Mouse (Mus musculus) G1E (cell line): Measurements from ENCODE around the gene Lrrc36. TPM values are rescaled to one million over a fixed set of nuclear protein-coding genes. Genes with fewer than 3 reads are reported as not detected.

ENCODE experiments used
- ATAC-seq: 2 replicates; pipeline ENCODE4 v1.8.0; 2016; ENCODE audit warnings: mild to moderate bottlenecking; ENCODE audit not compliant: insufficient number of reproducible peaks, poor library complexity, low FRiP score, severe bottlenecking; ENCODE audit errors: extremely low read depth
- DNase-seq: peaks from one replicate; pipeline ENCODE4 v3.0.0; 2012; ENCODE audit warnings: low spot score
- H3K27me3 ChIP-seq: 2 replicates; pipeline ENCODE4 v1.6.1; 2012; ENCODE audit warnings: mild to moderate bottlenecking, low read length, inconsistent platforms; ENCODE audit not compliant: insufficient read depth
- H3K36me3 ChIP-seq: replicated peaks from 2 replicates; pipeline ENCODE3; 2012; ENCODE audit warnings: mild to moderate bottlenecking, inconsistent platforms
- H3K4me1 ChIP-seq: 2 replicates; pipeline ENCODE4 v1.6.1; 2012; ENCODE audit warnings: low read depth, low read length, inconsistent platforms, mixed read lengths; ENCODE audit not compliant: insufficient read depth
- H3K4me3 ChIP-seq: 2 replicates; pipeline ENCODE4 v1.5.1; 2012; ENCODE audit warnings: low read depth, mild to moderate bottlenecking, inconsistent platforms, low read length, moderate library complexity, mixed read lengths
- H3K9me3 ChIP-seq: replicated peaks from 2 replicates; pipeline ENCODE4 v1.6.1; 2012; ENCODE audit warnings: inconsistent platforms
- CTCF ChIP-seq: IDR thresholded peaks from 2 replicates; pipeline ENCODE4 v1.5.1; 2012; ENCODE audit warnings: low read depth, low read length, inconsistent platforms, mixed read lengths
- GATA1 ChIP-seq: IDR thresholded peaks from 2 replicates; pipeline ENCODE4 v1.6.1; 2012; ENCODE audit warnings: borderline replicate concordance, low read length, inconsistent platforms, mixed read lengths
- GATA2 ChIP-seq: IDR thresholded peaks from 2 replicates; pipeline ENCODE4 v1.6.1; 2012; ENCODE audit warnings: low read depth, low read length, inconsistent platforms, borderline replicate concordance
- POLR2AphosphoS5 ChIP-seq: IDR thresholded peaks from 2 replicates; pipeline ENCODE4 v1.6.1; 2012; ENCODE audit warnings: low read depth, low read length, inconsistent platforms; ENCODE audit not compliant: insufficient replicate concordance
- TAL1 ChIP-seq: conservative IDR thresholded peaks from 2 replicates; pipeline ENCODE4 v1.6.1; 2012; ENCODE audit warnings: low read depth, low read length, inconsistent platforms, mixed read lengths
- polyA plus RNA-seq: library from polyadenylated mRNA; stranded (reverse); fragments of >175 nt; gene quantifications from 2 replicates; pipeline ENCODE4 v1.2.3, GENCODE M21; 2012
- total RNA-seq, 2 experiments: library from RNA; stranded (forward) in 1 of 2; stranded (reverse) in 1 of 2; fragments of 200-1000 nt in 1 of 2; fragments of >200 nt in 1 of 2; fragmentation: Nextera tagmentation in 1 of 2; gene quantifications; 2 replicates each; pipeline ENCODE4 v1.2.3; 2014 to 2017

Gene Lrrc36
- total and polyA plus RNA-seq, 3 experiments, result not detected

DNA sequence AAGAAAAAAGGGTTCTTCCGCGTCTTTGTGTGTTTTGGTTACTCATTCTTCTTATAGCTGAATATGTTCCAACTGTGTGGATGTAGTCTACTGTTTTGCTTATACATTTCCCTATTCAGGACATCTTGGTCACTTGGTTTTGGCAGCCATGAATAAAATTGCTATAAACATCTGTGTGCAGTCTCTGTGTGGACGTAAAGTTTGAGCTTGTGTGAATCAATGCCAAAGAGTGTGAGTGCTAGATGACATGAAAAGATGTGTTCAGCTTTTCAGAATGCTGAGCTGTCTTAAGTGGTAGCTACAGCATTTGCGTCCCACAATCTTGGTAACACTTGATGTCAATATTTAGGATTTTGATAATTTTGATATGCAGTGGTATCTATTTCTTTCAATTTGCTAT is 6.4 kb downstream of the Lrrc36 start:
- Histone ChIP-seq H3K27me3 (peaks cover 4% of the 10 kb centered on the region; the same call in 1 of the 2 replicates), H3K36me3 (no peaks in the 10 kb centered on the region), H3K4me1 (no peaks in the 10 kb centered on the region), H3K4me3 (no peak overlapping the region), H3K9me3 (no peaks in the 10 kb centered on the region)
- ATAC-seq (no peak), DNase-seq (no peak)
- no peak for TF ChIP-seq POLR2AphosphoS5
- no peak for TF ChIP-seq CTCF
- TF ChIP-seq GATA1, result no peak
- TF ChIP-seq TAL1, result no peak
- no peak for TF ChIP-seq GATA2

DNA sequence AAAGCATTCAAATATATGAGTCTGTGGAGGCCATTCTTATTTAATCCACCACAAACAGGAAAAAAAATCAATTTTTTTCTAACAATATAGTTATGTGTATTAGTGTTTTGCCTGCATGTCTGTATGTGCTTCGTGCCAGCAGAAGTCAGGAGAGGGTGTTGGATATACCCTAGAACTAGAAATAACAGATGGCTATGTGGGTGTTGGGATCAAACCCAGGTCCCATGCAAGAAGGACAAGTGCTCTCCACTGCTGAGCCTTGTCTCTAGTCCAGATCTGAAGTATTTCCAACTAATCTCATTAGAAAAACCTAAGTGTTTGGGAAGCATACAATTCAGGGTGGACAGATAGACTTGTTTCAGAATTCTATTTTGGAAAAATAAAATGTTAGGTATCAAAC is 8.6 kb downstream of the Lrrc36 start:
- H3K4me3 ChIP-seq, result no peak overlapping the region
- peaks cover 7% of the 10 kb centered on the region for H3K27me3 ChIP-seq

DNA sequence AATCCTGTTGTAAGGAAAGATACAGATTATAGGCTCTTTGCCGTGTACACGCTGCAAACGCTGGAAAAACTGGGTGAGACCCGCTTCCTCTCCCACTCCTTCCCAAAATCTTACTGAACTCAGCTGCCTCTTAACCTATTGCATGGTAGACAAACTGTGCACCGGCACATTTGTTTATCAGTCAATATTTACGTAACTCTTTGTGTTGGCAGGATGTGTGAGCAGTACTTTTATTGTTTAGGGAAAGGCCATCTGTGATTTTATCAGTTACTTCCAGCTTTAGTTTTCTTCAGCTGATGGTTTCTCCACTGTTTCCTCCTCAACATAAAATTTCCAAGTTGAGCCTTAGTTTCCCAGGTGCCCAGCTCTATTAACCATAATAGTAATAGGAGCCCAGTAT is 13.5 kb downstream of the Lrrc36 start:
- no peak overlapping the region for H3K4me3 ChIP-seq
- no peaks in the 10 kb centered on the region for H3K9me3 ChIP-seq
- peaks cover 20% of the 10 kb centered on the region for H3K27me3 ChIP-seq
- no peaks in the 10 kb centered on the region for H3K4me1 ChIP-seq
- TF ChIP-seq GATA1 (no peak), GATA2 (no peak), POLR2AphosphoS5 (no peak), TAL1 (no peak), CTCF (no peak)
- no peaks in the 10 kb centered on the region for H3K36me3 ChIP-seq
- no peak for ATAC-seq
- DNase-seq, result no peak

More for the DNA sequence above, 8.6 kb downstream of the Lrrc36 start:
- TF ChIP-seq CTCF (no peak), GATA1 (no peak), POLR2AphosphoS5 (no peak), GATA2 (no peak), TAL1 (no peak)
- Histone ChIP-seq H3K36me3 (no peaks in the 10 kb centered on the region), H3K4me1 (no peaks in the 10 kb centered on the region), H3K9me3 (no peaks in the 10 kb centered on the region)
- ATAC-seq (no peak), DNase-seq (no peak)

- DNase-seq, result no peak
- Histone ChIP-seq H3K27me3 (peaks cover 21% of the 10 kb centered on the region), H3K36me3 (no peaks in the 10 kb centered on the region), H3K4me1 (no peaks in the 10 kb centered on the region), H3K4me3 (no peak overlapping the region), H3K9me3 (no peaks in the 10 kb centered on the region)
- no peak for ATAC-seq
- TF ChIP-seq CTCF, result no peak
- no peak for TF ChIP-seq TAL1
- no peak for TF ChIP-seq GATA1
- no peak for TF ChIP-seq GATA2
- TF ChIP-seq POLR2AphosphoS5, result no peak
Measured at GRCm38 (mm10) chr8:105431743-105432515, 18.6 kb downstream of the Lrrc36 start.

DNA sequence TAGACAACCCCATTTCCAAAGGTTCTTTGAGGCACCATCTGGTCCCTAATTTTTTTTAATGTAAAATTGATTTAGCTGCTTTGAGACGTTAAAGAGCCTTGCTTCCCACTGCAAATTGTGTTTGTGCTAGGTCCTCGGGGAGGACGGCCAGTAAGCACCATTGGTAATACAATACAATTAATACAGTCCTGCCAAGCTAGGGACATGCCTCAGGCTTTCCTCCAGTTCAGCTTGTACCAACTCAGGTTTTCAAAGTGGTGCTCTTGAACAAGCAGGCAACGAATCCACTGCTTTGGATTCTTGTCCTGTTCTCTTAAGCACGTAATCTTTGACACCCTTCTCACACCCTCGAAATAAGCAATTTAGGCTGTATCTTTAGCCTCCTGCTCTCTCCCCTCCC is 19.6 kb downstream of the Lrrc36 start:
- no peaks in the 10 kb centered on the region for H3K36me3 ChIP-seq
- H3K9me3 ChIP-seq, result no peaks in the 10 kb centered on the region
- DNase-seq, result no peak
- no peak for ATAC-seq
- H3K4me3 ChIP-seq, result no peak overlapping the region
- peaks cover 18% of the 10 kb centered on the region for H3K27me3 ChIP-seq
- TF ChIP-seq GATA2 (no peak), POLR2AphosphoS5 (no peak), GATA1 (no peak), CTCF (no peak)
- H3K4me1 ChIP-seq, result no peaks in the 10 kb centered on the region

DNA sequence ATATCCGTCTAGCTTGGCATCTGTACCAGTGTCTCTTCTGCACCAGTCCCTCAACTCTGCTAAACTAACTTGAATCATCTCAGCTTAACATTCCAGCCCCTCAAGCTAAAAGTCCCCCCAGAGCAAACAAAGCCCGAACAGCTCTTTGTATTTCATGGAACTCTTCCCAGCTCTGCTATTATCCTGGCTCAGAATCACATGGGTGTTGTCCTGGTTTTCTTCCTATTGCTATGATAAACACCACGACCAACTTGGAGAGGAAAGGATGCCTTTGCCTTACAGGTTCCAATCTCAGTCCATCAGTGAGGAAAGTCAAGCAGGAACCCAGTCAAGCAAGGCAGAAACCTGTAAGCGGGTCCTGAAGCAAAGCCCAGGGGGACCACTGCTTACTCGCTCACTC is 20.1 kb downstream of the Lrrc36 start:
- H3K4me3 ChIP-seq, result no peak overlapping the region
- H3K4me1 ChIP-seq, result no peaks in the 10 kb centered on the region
- no peaks in the 10 kb centered on the region for H3K9me3 ChIP-seq
- peaks cover 17% of the 10 kb centered on the region for H3K27me3 ChIP-seq
- DNase-seq, result no peak
- ATAC-seq, result no peak
- no peak for TF ChIP-seq GATA1
- no peak for TF ChIP-seq CTCF
- TF ChIP-seq GATA2, result no peak
- TF ChIP-seq POLR2AphosphoS5, result no peak
- TF ChIP-seq TAL1, result no peak
- no peaks in the 10 kb centered on the region for H3K36me3 ChIP-seq

- Histone ChIP-seq H3K27me3 (peaks cover 16% of the 10 kb centered on the region), H3K9me3 (no peaks in the 10 kb centered on the region), H3K4me1 (no peaks in the 10 kb centered on the region), H3K4me3 (no peak overlapping the region), H3K36me3 (no peaks in the 10 kb centered on the region)
- ATAC-seq, result no peak
- TF ChIP-seq GATA1, result no peak
- TF ChIP-seq GATA2, result no peak
- no peak for TF ChIP-seq CTCF
- TF ChIP-seq POLR2AphosphoS5, result no peak
- no peak for TF ChIP-seq TAL1
- no peak for DNase-seq
Measured at GRCm38 (mm10) chr8:105434136-105434535, 20.8 kb downstream of the Lrrc36 start.
